Mouse (Mus musculus) G1E (cell line): Measurements from ENCODE around the gene Dars. TPM values are rescaled to one million over a fixed set of nuclear protein-coding genes. Genes with fewer than 3 reads are reported as not detected.

Source experiments
- ATAC-seq: 2 replicates; pipeline ENCODE4 v1.8.0; 2016; ENCODE audit warnings: mild to moderate bottlenecking; ENCODE audit not compliant: insufficient number of reproducible peaks, poor library complexity, low FRiP score, severe bottlenecking; ENCODE audit errors: extremely low read depth
- DNase-seq: peaks from one replicate; pipeline ENCODE4 v3.0.0; 2012; ENCODE audit warnings: low spot score
- H3K27me3 ChIP-seq: 2 replicates; pipeline ENCODE4 v1.6.1; 2012; ENCODE audit warnings: mild to moderate bottlenecking, low read length, inconsistent platforms; ENCODE audit not compliant: insufficient read depth
- H3K36me3 ChIP-seq: replicated peaks from 2 replicates; pipeline ENCODE3; 2012; ENCODE audit warnings: mild to moderate bottlenecking, inconsistent platforms
- H3K4me1 ChIP-seq: 2 replicates; pipeline ENCODE4 v1.6.1; 2012; ENCODE audit warnings: low read depth, low read length, inconsistent platforms, mixed read lengths; ENCODE audit not compliant: insufficient read depth
- H3K4me3 ChIP-seq: 2 replicates; pipeline ENCODE4 v1.5.1; 2012; ENCODE audit warnings: low read depth, mild to moderate bottlenecking, inconsistent platforms, low read length, moderate library complexity, mixed read lengths
- H3K9me3 ChIP-seq: replicated peaks from 2 replicates; pipeline ENCODE4 v1.6.1; 2012; ENCODE audit warnings: inconsistent platforms
- CTCF ChIP-seq: IDR thresholded peaks from 2 replicates; pipeline ENCODE4 v1.5.1; 2012; ENCODE audit warnings: low read depth, low read length, inconsistent platforms, mixed read lengths
- GATA1 ChIP-seq: IDR thresholded peaks from 2 replicates; pipeline ENCODE4 v1.6.1; 2012; ENCODE audit warnings: borderline replicate concordance, low read length, inconsistent platforms, mixed read lengths
- GATA2 ChIP-seq: IDR thresholded peaks from 2 replicates; pipeline ENCODE4 v1.6.1; 2012; ENCODE audit warnings: low read depth, low read length, inconsistent platforms, borderline replicate concordance
- POLR2AphosphoS5 ChIP-seq: IDR thresholded peaks from 2 replicates; pipeline ENCODE4 v1.6.1; 2012; ENCODE audit warnings: low read depth, low read length, inconsistent platforms; ENCODE audit not compliant: insufficient replicate concordance
- TAL1 ChIP-seq: conservative IDR thresholded peaks from 2 replicates; pipeline ENCODE4 v1.6.1; 2012; ENCODE audit warnings: low read depth, low read length, inconsistent platforms, mixed read lengths
- polyA plus RNA-seq: library from polyadenylated mRNA; stranded (reverse); fragments of >175 nt; gene quantifications from 2 replicates; pipeline ENCODE4 v1.2.3, GENCODE M21; 2012
- total RNA-seq, 2 experiments: library from RNA; stranded (forward) in 1 of 2; stranded (reverse) in 1 of 2; fragments of 200-1000 nt in 1 of 2; fragments of >200 nt in 1 of 2; fragmentation: Nextera tagmentation in 1 of 2; gene quantifications; 2 replicates each; pipeline ENCODE4 v1.2.3; 2014 to 2017

Gene Dars
- total and polyA plus RNA-seq, 3 experiments, result 209 to 435 (median 272) TPM

DNA sequence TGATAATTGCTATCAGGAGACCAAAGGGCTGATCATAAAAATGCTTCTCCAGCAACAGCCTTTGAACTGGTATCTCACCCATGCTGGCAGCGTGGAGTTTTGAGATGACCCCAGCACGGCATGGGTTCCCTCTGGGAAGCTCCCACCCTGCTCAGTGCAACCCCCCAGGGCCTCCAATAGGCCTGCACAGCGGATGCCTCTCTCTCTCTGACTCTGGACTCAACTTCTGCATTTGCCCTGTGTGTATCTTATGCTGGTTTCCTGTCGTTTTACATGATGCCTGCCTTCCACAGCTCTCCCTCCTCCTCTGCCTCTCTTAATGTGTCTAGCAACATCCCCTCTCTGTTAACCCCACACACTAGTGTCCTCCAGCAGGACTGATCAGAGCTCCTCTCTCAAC, 102.5 kb downstream of the Dars start:
- Histone ChIP-seq H3K36me3 (no peaks in the 10 kb centered on the region), H3K27me3 (peaks cover 41% of the 10 kb centered on the region), H3K9me3 (no peaks in the 10 kb centered on the region), H3K4me1 (peaks cover 8% of the 10 kb centered on the region; the same call in 1 of the 2 replicates), H3K4me3 (no peak overlapping the region)
- no peak for DNase-seq
- ATAC-seq, result no peak
- TF ChIP-seq POLR2AphosphoS5, result no peak
- no peak for TF ChIP-seq CTCF
- no peak for TF ChIP-seq GATA1
- TF ChIP-seq TAL1, result no peak
- TF ChIP-seq GATA2, result no peak

Other genes starting within 250 kb of the Dars start
- gene Ubxn4, start 173.4 kb downstream of the Dars start, total RNA-seq (2014; fragmentation: Nextera tagmentation), result 153 and 164 TPM in 2 replicates
- gene Ubxn4, start 173.4 kb downstream of the Dars start, total RNA-seq (2017), result 152 and 163 TPM in 2 replicates
- gene Ubxn4, start 173.4 kb downstream of the Dars start, polyA plus RNA-seq, result 33.5 and 33.9 TPM in 2 replicates
- gene Lct, start 89.0 kb downstream of the Dars start, total RNA-seq (2014; fragmentation: Nextera tagmentation), result 0.10 and 0.15 TPM in 2 replicates
- 0.22 and 0.23 TPM in 2 replicates for gene Lct, start 89.0 kb downstream of the Dars start, total RNA-seq (2017)
- not detected in 2 replicates for gene Lct, start 89.0 kb downstream of the Dars start, polyA plus RNA-seq
- gene Mcm6, start 57.7 kb downstream of the Dars start, total RNA-seq (2014; fragmentation: Nextera tagmentation), result 320 and 323 TPM in 2 replicates
- gene Mcm6, start 57.7 kb downstream of the Dars start, total RNA-seq (2017), result 443 and 444 TPM in 2 replicates
- gene Mcm6, start 57.7 kb downstream of the Dars start, polyA plus RNA-seq, result 69.2 and 70.4 TPM in 2 replicates
- 17.8 TPM in 1 of 2 replicates, not detected in the other for gene Cxcr4, start 174.9 kb upstream of the Dars start, total RNA-seq (2014; fragmentation: Nextera tagmentation)
- 0.12 and 0.16 TPM in 2 replicates for gene Cxcr4, start 174.9 kb upstream of the Dars start, total RNA-seq (2017)
- gene Cxcr4, start 174.9 kb upstream of the Dars start, polyA plus RNA-seq, result not detected in 2 replicates